ENCODE assay signal across 30 mouse cellular contexts in genomic region chr6:147745690-147746089, GRCm38 (mm10).
"Had no signal": no experiment of that assay in that cellular context is flagged by ENCODE, and none has a peak within 500 bp of the region (broad histone marks: within the 10 kb centered on the region; RNA-seq: fewer than 3 reads in every experiment).

No protein-coding gene starts in this region.

- H3K9ac ChIP-seq: heart, embryonic 12.5 days; heart, embryonic 13.5 days; heart, embryonic 15.5 days; hindbrain, embryonic 12.5 days; hindbrain, embryonic 13.5 days; hindbrain, embryonic 14.5 days; hindbrain, embryonic 15.5 days; intestine, embryonic 15.5 days; kidney, embryonic 15.5 days had no signal

- H3K4me3 ChIP-seq: heart, adult 2 months; heart, embryonic 10.5 days; heart, embryonic 12.5 days; heart, embryonic 13.5 days; heart, embryonic 15.5 days; hindbrain, embryonic 10.5 days; hindbrain, embryonic 12.5 days; hindbrain, embryonic 13.5 days; hindbrain, embryonic 15.5 days; intestine, embryonic 15.5 days; kidney, embryonic 15.5 days; layer of hippocampus, adult 2 months had no signal

- H3K4me2 ChIP-seq: heart, embryonic 11.5 days; heart, embryonic 12.5 days; heart, embryonic 13.5 days; heart, embryonic 15.5 days; hindbrain, embryonic 12.5 days; hindbrain, embryonic 13.5 days; hindbrain, embryonic 14.5 days; hindbrain, embryonic 15.5 days; intestine, embryonic 15.5 days; kidney, embryonic 15.5 days had no signal

- H3K9me3 ChIP-seq: heart, embryonic 10.5 days; heart, embryonic 12.5 days; heart, embryonic 13.5 days; heart, embryonic 15.5 days; hindbrain, embryonic 10.5 days; hindbrain, embryonic 12.5 days; hindbrain, embryonic 13.5 days; hindbrain, embryonic 15.5 days; intestine, embryonic 15.5 days; kidney, embryonic 15.5 days had no signal

- H3K27ac ChIP-seq: heart, adult 2 months; heart, embryonic 10.5 days; heart, embryonic 13.5 days; heart, embryonic 15.5 days; hindbrain, embryonic 10.5 days; hindbrain, embryonic 12.5 days; hindbrain, embryonic 13.5 days; hindbrain, embryonic 14.5 days; hindbrain, embryonic 15.5 days; hindbrain, postnatal 0 days; intestine, embryonic 15.5 days; kidney, embryonic 15.5 days; layer of hippocampus, adult 2 months had no signal

- H3K36me3 ChIP-seq: heart, embryonic 10.5 days; heart, embryonic 12.5 days; heart, embryonic 13.5 days; heart, embryonic 15.5 days; hindbrain, embryonic 10.5 days; hindbrain, embryonic 12.5 days; hindbrain, embryonic 13.5 days; hindbrain, embryonic 15.5 days; intestine, embryonic 15.5 days; kidney, embryonic 15.5 days had no signal

- H3K27me3 ChIP-seq: heart, embryonic 12.5 days; heart, embryonic 13.5 days; heart, embryonic 15.5 days; hindbrain, embryonic 12.5 days; hindbrain, embryonic 13.5 days; hindbrain, embryonic 15.5 days; intestine, embryonic 15.5 days; kidney, embryonic 15.5 days had no signal

- ATAC-seq: hindbrain, embryonic 16.5 days; hindbrain, postnatal 0 days; inflammation-experienced regulatory T-cells, adult 6 months; intestine, embryonic 15.5 days; intestine, embryonic 16.5 days; intestine, postnatal 0 days had no signal

- DNase-seq: heart, adult 2 months; heart, postnatal 10 days; heart, postnatal 14 days; heart, postnatal 36 days; heart, postnatal 4 days; kidney, adult 11 months; kidney, adult 18-20 months; kidney, adult 2 months; kidney, adult 9 months; kidney, postnatal 25 days; layer of hippocampus, adult 9-11 months; layer of hippocampus, postnatal 36 days had no signal

- H3K4me1 ChIP-seq: hindbrain, embryonic 12.5 days; hindbrain, embryonic 15.5 days; intestine, embryonic 15.5 days; kidney, embryonic 15.5 days had no signal
